Mouse (Mus musculus) embryonic fibroblast, embryonic 13.5 days (primary cell): ENCODE data around the gene Cxcl10. TPM values are rescaled to one million over a fixed set of nuclear protein-coding genes. Genes with fewer than 3 reads are reported as not detected.

Source experiments
- H3K27ac ChIP-seq: 2 replicates; pipeline ENCODE4 v1.5.1; 2012; ENCODE audit warnings: low read length, control low read depth, inconsistent platforms; ENCODE audit not compliant: insufficient read depth
- H3K4me1 ChIP-seq: 2 replicates; pipeline ENCODE4 v1.6.1; 2011; ENCODE audit warnings: low read length; ENCODE audit not compliant: control insufficient read depth, insufficient read depth
- H3K4me3 ChIP-seq: 2 replicates; pipeline ENCODE4 v1.5.1; 2011; ENCODE audit warnings: mild to moderate bottlenecking, control low read depth, low read length; ENCODE audit not compliant: insufficient read depth
- CTCF ChIP-seq: IDR thresholded peaks from 2 replicates; pipeline ENCODE4 v1.5.1; 2011; ENCODE audit warnings: mild to moderate bottlenecking, control low read depth, low read length, moderate library complexity, borderline replicate concordance; ENCODE audit not compliant: insufficient read depth
- POLR2A ChIP-seq: IDR thresholded peaks from 2 replicates; pipeline ENCODE4 v1.6.1; 2011; ENCODE audit warnings: low read depth, mild to moderate bottlenecking, control low read depth, low read length, moderate library complexity
- polyA plus RNA-seq: library from polyadenylated mRNA; stranded (reverse); fragments of >200 nt; gene quantifications from 2 replicates; pipeline ENCODE4 v1.2.4, GENCODE M21; 2011; ENCODE audit warnings: low read depth; ENCODE audit not compliant: missing spikeins, insufficient read length

The Cxcl10 gene
- polyA plus RNA-seq, 1 experiment = 6.1 TPM

DNA sequence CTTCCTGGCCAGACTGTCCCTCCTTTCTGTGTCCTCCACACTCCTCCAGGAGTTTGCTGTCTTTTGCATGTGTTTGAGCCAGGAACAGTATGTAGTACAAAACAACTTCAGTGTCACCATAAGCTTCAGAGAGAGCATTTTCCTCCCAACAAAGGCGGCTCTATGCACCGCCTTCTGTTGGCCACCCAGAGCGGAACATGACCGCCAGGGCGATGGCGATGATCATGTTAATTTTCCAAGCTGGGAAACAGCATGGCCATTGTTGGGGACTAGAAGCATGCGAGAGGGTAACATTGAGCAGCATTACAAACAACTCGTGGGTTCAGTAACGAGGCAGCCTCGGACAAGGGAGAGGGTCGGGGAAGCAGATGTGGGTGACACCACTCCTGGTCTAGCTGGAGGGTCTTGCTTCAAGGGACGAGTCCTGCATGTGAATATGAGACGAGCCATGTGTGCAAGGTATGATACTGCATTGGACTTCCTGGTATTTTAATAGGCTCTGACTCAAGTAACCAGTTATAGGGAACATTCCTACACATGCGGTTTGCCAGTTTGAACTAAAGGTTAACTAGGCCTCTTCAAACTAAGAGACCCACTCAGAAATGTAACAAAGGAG is 22.8 kb upstream of the Cxcl10 start:
- H3K4me1 ChIP-seq = peaks cover 16% of the 10 kb centered on the region
- no peak for TF ChIP-seq CTCF
- no peak for TF ChIP-seq POLR2A
- no peak overlapping the region for H3K27ac ChIP-seq
- H3K4me3 ChIP-seq = no peak overlapping the region

DNA sequence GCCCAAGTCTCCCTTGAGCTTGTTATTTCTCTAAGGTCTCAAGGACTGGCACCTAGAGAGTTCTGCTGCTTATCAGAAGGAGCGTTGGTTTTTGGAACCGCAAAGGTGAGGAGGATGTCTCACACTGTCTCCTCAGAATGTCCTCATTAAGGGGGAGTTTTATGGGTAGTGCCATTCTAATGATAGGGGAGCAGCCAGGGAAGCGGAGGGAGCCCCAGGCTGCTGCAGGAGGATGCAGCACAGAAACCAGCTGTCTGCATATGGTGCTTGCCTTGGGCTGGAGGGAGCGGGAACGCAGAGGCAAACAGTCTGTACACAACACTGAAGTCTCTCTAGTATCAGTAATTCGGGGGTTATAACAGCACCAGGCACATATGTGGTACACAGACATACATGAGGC is 22.2 kb upstream of the Cxcl10 start:
- Histone ChIP-seq H3K4me3 (no peak overlapping the region), H3K27ac (no peak overlapping the region), H3K4me1 (peaks cover 16% of the 10 kb centered on the region)
- no peak for TF ChIP-seq CTCF
- no peak for TF ChIP-seq POLR2A

GRCm38 (mm10) chr5:92370392-92370791 is 21.7 kb upstream of the Cxcl10 start:
- TF ChIP-seq POLR2A (no peak), CTCF (no peak)
- Histone ChIP-seq H3K4me3 (no peak overlapping the region), H3K4me1 (peaks cover 16% of the 10 kb centered on the region), H3K27ac (no peak overlapping the region)

DNA sequence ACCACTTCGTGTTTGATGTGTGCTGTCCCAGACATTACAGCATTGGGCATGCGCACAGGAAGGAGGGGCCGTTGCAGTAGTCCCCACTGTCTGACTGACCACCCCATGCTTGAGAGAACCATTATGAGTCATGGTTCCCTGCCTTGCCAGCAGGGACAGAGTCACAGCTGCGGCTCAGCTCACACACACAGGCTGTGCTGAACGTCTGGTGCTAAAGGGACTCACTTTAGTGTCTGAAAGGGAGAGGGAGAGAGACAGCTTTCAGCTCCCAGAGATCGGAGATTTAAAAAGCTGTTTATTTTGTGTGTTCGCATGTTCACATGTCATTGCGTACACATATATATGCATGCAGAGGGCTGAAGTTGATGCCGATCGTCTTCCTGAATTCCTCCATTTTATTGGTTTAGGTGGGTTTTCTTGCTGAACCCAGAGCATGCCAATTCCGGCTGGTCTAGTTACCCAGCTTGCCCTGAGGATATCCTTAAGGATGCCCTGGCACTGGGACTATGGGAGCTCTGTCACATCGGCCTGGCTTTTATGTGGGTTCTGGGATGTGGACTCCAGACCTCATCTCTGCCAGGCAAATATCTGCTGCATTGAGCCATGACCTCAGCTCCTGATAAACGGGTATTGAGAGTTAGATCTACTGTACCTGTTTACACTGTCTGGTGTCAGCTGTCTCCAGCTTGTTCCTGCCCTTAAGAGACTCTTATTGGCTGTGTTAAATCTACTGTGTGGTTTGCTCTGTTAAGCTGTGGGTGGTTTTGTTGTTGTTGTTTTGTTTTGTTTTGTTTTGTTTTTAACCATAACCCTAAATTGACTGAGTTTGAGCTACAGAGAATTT is 20.7 kb upstream of the Cxcl10 start:
- TF ChIP-seq CTCF (no peak), POLR2A (no peak)
- H3K27ac ChIP-seq = no peak overlapping the region
- H3K4me3 ChIP-seq = no peak overlapping the region
- peaks cover 16% of the 10 kb centered on the region for H3K4me1 ChIP-seq

- H3K4me1 ChIP-seq = peaks cover 16% of the 10 kb centered on the region
- no peak for TF ChIP-seq CTCF
- no peak for TF ChIP-seq POLR2A
These were observed 19.7 kb upstream of the Cxcl10 start for GRCm38 (mm10) chr5:92368392-92368791.

DNA sequence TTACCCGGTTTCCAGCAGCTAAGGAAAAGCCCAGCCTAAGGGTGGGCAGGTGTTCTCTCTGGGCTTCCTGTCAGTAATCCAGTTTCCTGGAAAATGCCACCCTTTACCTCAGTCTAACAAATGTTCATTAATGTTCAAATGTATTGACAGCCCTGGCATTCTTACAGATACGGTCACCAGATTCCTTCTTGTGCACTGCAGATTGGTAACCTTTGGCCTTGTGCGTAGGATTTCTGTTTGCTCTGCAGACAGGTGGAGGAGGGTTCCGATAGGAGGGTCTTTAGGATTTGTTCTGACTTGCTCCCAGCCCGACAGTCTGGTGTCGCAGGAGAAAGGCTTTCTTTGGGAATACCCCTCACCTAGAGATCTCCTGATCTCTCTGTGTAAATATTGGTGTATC is 17.9 kb upstream of the Cxcl10 start:
- H3K4me3 ChIP-seq = no peak overlapping the region
- TF ChIP-seq POLR2A = no peak
- TF ChIP-seq CTCF = no peak
- H3K27ac ChIP-seq = no peak overlapping the region
- H3K4me1 ChIP-seq = peaks cover 11% of the 10 kb centered on the region

More at GRCm38 (mm10) chr5:92368392-92368791, 19.7 kb upstream of the Cxcl10 start:
- Histone ChIP-seq H3K27ac (0 out of 2 replicates have a peak overlapping the region, but pooled peaks have one; percentile 16), H3K4me3 (no peak overlapping the region)

- Histone ChIP-seq H3K4me3 (no peak overlapping the region), H3K27ac (no peak overlapping the region), H3K4me1 (peaks cover 13% of the 10 kb centered on the region)
- TF ChIP-seq CTCF = no peak
- no peak for TF ChIP-seq POLR2A
These were observed 16.5 kb upstream of the Cxcl10 start for GRCm38 (mm10) chr5:92365146-92365705.

GRCm38 (mm10) chr5:92364011-92364410 is 15.3 kb upstream of the Cxcl10 start:
- TF ChIP-seq CTCF (no peak), POLR2A (no peak)
- H3K27ac ChIP-seq = no peak overlapping the region
- H3K4me3 ChIP-seq = no peak overlapping the region
- H3K4me1 ChIP-seq = peaks cover 8% of the 10 kb centered on the region

DNA sequence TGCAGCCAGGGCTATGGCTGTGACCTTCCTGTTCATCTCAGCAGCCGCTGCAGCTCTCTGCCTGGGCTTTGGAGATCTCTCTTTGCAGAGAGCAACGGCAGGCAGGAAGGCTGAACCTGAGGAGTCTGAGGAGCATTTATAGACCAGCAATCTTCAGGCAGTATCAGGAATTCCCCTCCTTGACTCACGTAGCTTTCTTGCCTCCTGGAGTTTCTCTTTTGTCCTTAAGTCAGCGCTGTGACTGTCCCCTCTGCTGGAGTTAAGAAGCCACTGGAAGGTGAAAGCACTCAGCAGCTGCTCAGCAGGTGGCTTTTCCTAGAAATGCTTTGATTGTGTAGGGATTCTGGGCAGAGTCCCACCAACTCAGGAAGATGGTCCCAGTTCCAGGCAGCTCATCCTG is 14.5 kb upstream of the Cxcl10 start:
- Histone ChIP-seq H3K4me3 (no peak overlapping the region), H3K4me1 (peaks cover 7% of the 10 kb centered on the region), H3K27ac (no peak overlapping the region)
- no peak for TF ChIP-seq CTCF
- no peak for TF ChIP-seq POLR2A

DNA sequence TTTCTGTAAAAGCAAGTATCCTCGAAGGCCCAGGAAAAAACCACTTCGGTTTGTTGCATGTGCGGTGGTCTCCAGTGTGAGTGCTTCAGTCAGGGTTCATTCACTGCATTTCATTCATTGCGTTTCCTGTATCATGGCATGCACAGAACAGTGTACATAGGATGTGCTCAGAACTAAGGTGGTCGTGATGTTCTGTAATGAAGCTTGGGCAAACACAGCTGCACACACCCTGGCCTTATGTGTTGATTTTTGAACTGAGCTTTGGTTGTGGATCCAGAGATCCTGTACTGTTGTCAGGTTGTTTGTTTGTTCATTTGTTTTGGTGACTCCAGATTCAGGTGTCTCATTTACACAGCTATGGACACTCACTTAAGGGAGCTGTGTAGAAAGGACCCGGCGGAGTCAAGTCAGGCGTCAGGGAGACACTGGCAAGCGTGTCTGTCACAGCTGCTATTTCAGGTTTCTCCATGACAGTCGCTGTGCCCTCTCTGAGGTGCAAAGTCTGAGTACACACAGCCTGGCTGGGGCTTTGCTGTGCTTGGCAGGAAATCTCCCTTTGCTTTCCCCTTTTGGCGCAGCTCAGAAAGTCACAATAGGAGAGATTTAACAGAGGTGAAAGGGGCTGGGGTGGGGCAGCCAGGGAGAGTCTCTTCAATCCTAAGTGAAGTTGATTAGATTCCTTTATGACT is 10.2 kb upstream of the Cxcl10 start:
- Histone ChIP-seq H3K27ac (no peak overlapping the region), H3K4me3 (no peak overlapping the region), H3K4me1 (peaks cover 2% of the 10 kb centered on the region; the same call in 1 of the 2 replicates)
- TF ChIP-seq CTCF = no peak
- no peak for TF ChIP-seq POLR2A
